Mouse (Mus musculus): ENCODE measurements around the gene Pik3c2a.

DNA sequence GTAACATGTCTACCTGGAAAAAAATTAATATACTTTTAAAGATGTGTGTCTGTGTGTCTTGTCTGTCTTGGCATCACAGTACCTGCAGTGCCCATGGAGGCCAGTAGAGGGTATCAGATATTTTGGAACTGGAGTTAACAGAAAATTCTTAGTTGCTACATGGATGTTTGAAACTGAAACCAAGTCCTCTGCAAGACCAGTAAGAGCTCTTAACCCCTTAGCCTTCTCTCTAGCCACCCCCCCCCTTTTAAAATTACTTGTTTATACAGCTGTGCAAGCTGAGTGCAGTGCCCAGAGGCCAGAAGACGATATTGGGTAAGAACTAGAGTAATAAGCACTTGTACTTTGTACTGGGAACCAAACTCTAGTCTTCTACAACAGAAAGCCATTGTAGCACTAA is 107.0 kb downstream of the Pik3c2a start:
- TF ChIP-seq POLR2A (IDR thresholded peaks at IDR 0.05; ENCODE audit: insufficient read depth, low read depth, low read length) (no peak), CTCF (IDR thresholded peaks at IDR 0.05) (peak; percentile 80)
